Mouse (Mus musculus): ENCODE results near the gene Gtpbp1. TPM values are rescaled to one million over a fixed set of nuclear protein-coding genes. Genes with fewer than 3 reads are reported as not detected.

Gtpbp1 gene
- total and polyA plus RNA-seq, 3 experiments = 25.3 to 45.3 (median 34.2) TPM

- in situ Hi-C loops (cut with MboI; ENCODE audit: low pct_ligation_motif_present, low pct_unique_long_range_greater_than_20kb, low sequenced_read_pairs) = no loop called here
- Histone ChIP-seq H3K4me3 (replicated peaks in 1 of 3; ENCODE audit: low read depth in 2 of 3, low read length in 2 of 3, poor library complexity in 1 of 3) (no peak overlapping the region), H3K27ac (ENCODE audit: insufficient read depth, low read depth) (no peak overlapping the region), H3K9me3 (replicated peaks; ENCODE audit: low read length) (no peaks in the 10 kb centered on the region), H3K9ac (ENCODE audit: insufficient read depth, low read depth) (no peak overlapping the region), H3K4me1 (ENCODE audit: control insufficient read depth in 1 of 2, insufficient read depth in 2 of 2) (peaks cover 2 to 24% of the 10 kb centered on the region in 2 experiments), H3K79me2 (replicated peaks; ENCODE audit: control insufficient read depth, extremely low read depth, insufficient read depth, poor library complexity, severe bottlenecking) (peaks cover 21% of the 10 kb centered on the region), H3K36me3 (replicated peaks in 1 of 2; ENCODE audit: control insufficient read depth in 1 of 2, insufficient read depth in 1 of 2, low read length in 1 of 2) (peaks cover 25 to 59% of the 10 kb centered on the region in 2 experiments), H3K27me3 (replicated peaks) (no peaks in the 10 kb centered on the region), H3K4me2 (ENCODE audit: insufficient read depth, low read depth, poor library complexity, severe bottlenecking) (no peak overlapping the region)
- dilution Hi-C loops (cut with MboI; ENCODE audit: extremely low pct_ligation_motif_present, extremely low pct_unique_long_range_greater_than_20kb, low sequenced_read_pairs) = no loop called here
- no peak for DNase-seq (ENCODE audit: extremely low read depth)
- TF ChIP-seq MAZ (IDR thresholded peaks at IDR 0.05; ENCODE audit: low read depth, low read length) (no peak), NRF1 (IDR thresholded peaks at IDR 0.05; ENCODE audit: low read depth, low read length) (no peak), TBP (conservative IDR thresholded peaks at IDR 0.05; ENCODE audit: low read depth, low read length) (no peak), ELF1 (IDR thresholded peaks at IDR 0.05; ENCODE audit: low read depth, low read length) (no peak), CTCF (conservative IDR thresholded peaks at IDR 0.05 in 1 of 2, IDR thresholded peaks at IDR 0.05 in 1 of 2; ENCODE audit: low read depth in 2 of 2, low read length in 2 of 2) (0 out of 4 replicates have a peak, but pooled peaks of 1 of the 2 experiments have one; percentile 4)
These were observed 21.4 kb upstream of the Gtpbp1 start for GRCm38 (mm10) chr15:79669195-79669594.

DNA sequence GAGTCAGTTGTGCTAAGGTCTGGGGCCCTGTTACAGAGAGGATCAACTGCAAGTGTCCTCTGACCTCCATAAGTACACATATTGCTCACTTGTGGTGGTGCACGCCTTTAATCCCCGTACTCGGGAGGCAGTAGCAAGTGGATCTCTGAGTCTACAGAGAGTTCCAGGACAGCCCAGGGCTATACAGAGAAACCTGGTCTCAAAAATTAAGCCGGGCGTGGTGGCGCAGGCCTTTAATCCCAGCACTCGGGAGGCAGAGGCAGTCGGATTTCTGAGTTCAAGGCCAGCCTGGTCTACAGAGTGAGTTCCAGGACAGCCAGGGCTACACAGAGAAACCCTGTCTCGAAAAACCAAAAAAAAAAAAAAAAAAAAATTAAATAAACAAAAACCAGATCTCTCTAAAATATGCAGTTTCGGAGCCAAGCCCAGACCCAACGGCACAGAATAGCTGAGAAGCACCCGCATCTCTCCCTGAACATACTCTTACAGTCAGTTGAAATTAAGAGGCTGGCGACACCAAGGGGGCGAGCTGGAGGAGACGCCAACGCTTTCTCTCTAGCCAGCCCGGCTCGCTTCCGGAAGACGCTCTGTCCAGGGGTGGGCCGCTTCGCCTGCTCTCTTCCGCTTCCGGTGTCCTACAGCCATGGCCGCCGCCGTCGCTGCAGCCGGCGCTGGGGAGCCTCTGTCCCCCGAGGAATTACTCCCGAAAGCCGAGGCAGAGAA lies 20.2 kb upstream of the Gtpbp1 start, which contains the start of gene Tomm22:
Tomm22 (plus strand) TSS at position 613 of the 723 bp plus-strand sequence.
- H3K9ac ChIP-seq (ENCODE audit: insufficient read depth, low read depth) = peak within 1 kb of the TSS; percentile 84
- H3K27ac ChIP-seq (ENCODE audit: insufficient read depth, low read depth) = peak within 1 kb of the TSS; percentile 42
- peak within 1 kb of the TSS; percentile 96 for H3K4me2 ChIP-seq (ENCODE audit: insufficient read depth, low read depth, poor library complexity, severe bottlenecking)
- peaks cover 2 to 24% of the 10 kb centered on the region in 2 experiments for H3K4me1 ChIP-seq (ENCODE audit: control insufficient read depth in 1 of 2, insufficient read depth in 2 of 2)
- no peaks in the 10 kb centered on the region for H3K27me3 ChIP-seq (replicated peaks)
- H3K4me3 ChIP-seq (replicated peaks in 1 of 3; ENCODE audit: low read depth in 2 of 3, low read length in 2 of 3, poor library complexity in 1 of 3) = peak within 1 kb of the TSS; percentile 89 to 96 (median 89)
- no peaks in the 10 kb centered on the region for H3K9me3 ChIP-seq (replicated peaks; ENCODE audit: low read length)
- H3K79me2 ChIP-seq (replicated peaks; ENCODE audit: control insufficient read depth, extremely low read depth, insufficient read depth, poor library complexity, severe bottlenecking) = peaks cover 21% of the 10 kb centered on the region
- dilution Hi-C loops (cut with MboI; ENCODE audit: extremely low pct_ligation_motif_present, extremely low pct_unique_long_range_greater_than_20kb, low sequenced_read_pairs) (no loop called here), in situ Hi-C loops (cut with MboI; ENCODE audit: low pct_ligation_motif_present, low pct_unique_long_range_greater_than_20kb, low sequenced_read_pairs) (no loop called here)
- H3K36me3 ChIP-seq (replicated peaks in 1 of 2; ENCODE audit: control insufficient read depth in 1 of 2, insufficient read depth in 1 of 2, low read length in 1 of 2) = peaks cover 37 to 64% of the 10 kb centered on the region in 2 experiments
- peak; percentile 92 for DNase-seq (ENCODE audit: extremely low read depth)
- TF ChIP-seq ZC3H11A (IDR thresholded peaks at IDR 0.05; ENCODE audit: low read depth, low read length) (no peak), USF1 (IDR thresholded peaks at IDR 0.05; ENCODE audit: low read depth, low read length) (no peak), HCFC1 (IDR thresholded peaks at IDR 0.05; ENCODE audit: low read depth, low read length) (peak; percentile 95), POLR2A (IDR thresholded peaks at IDR 0.05; ENCODE audit: low read depth, low read length) (peak; percentile 83), MXI1 (IDR thresholded peaks at IDR 0.05; ENCODE audit: low read depth, low read length) (peak; percentile 79), KAT2A (IDR thresholded peaks at IDR 0.05; ENCODE audit: insufficient replicate concordance, low read length) (peak; percentile 94; the same call in 1 of the 2 replicates), ELF1 (IDR thresholded peaks at IDR 0.05; ENCODE audit: low read depth, low read length) (peak; percentile 92), CHD1 (IDR thresholded peaks at IDR 0.05; ENCODE audit: low read depth, low read length) (no peak), UBTF (IDR thresholded peaks at IDR 0.05; ENCODE audit: low read depth, low read length) (no peak), MYC (IDR thresholded peaks at IDR 0.05; ENCODE audit: low read depth, low read length) (no peak), JUN (IDR thresholded peaks at IDR 0.05; ENCODE audit: insufficient read depth, low read depth, low read length) (no peak), TBP (conservative IDR thresholded peaks at IDR 0.05; ENCODE audit: low read depth, low read length) (0 out of 2 replicates have a peak, but pooled peaks have one; percentile 26), IRF4 (IDR thresholded peaks at IDR 0.05; ENCODE audit: low read depth, low read length) (peak; percentile 72), USF2 (conservative IDR thresholded peaks at IDR 0.05; ENCODE audit: low read depth, low read length) (no peak), MAZ (IDR thresholded peaks at IDR 0.05; ENCODE audit: low read depth, low read length) (no peak), TCF12 (IDR thresholded peaks at IDR 0.05; ENCODE audit: low read depth, low read length) (peak; percentile 91), E2F4 (IDR thresholded peaks at IDR 0.05; ENCODE audit: insufficient replicate concordance, low read depth, low read length) (no peak), CTCF (conservative IDR thresholded peaks at IDR 0.05 in 1 of 2, IDR thresholded peaks at IDR 0.05 in 1 of 2; ENCODE audit: low read depth in 2 of 2, low read length in 2 of 2) (peak in 1 of 2 experiments; percentile 79; a peak in 2 of 4 replicates), POLR2AphosphoS2 (IDR thresholded peaks at IDR 0.05; ENCODE audit: low read depth, low read length) (peak; percentile 83), MAX (IDR thresholded peaks at IDR 0.05; ENCODE audit: low read length) (no peak), NELFE (IDR thresholded peaks at IDR 0.05; ENCODE audit: low read depth, low read length) (peak; percentile 90), MEF2A (IDR thresholded peaks at IDR 0.05; ENCODE audit: borderline replicate concordance, low read depth, low read length) (peak; percentile 52; the same call in 1 of the 2 replicates), ZNF384 (IDR thresholded peaks at IDR 0.05; ENCODE audit: low read depth, low read length) (no peak), GABPA (IDR thresholded peaks at IDR 0.05; ENCODE audit: insufficient replicate concordance, low read depth, low read length) (peak; percentile 91), RAD21 (IDR thresholded peaks at IDR 0.05; ENCODE audit: low read depth, low read length) (no peak), ETS1 (conservative IDR thresholded peaks at IDR 0.05; ENCODE audit: low read depth, low read length) (peak; percentile 50; the same call in 1 of the 2 replicates), SMC3 (IDR thresholded peaks at IDR 0.05; ENCODE audit: low read depth, low read length) (no peak), ZKSCAN1 (IDR thresholded peaks at IDR 0.05; ENCODE audit: borderline replicate concordance, low read depth, low read length) (no peak), SIN3A (IDR thresholded peaks at IDR 0.05; ENCODE audit: low read length) (peak; percentile 88)

Measured in CH12.LX (cell line).